Mouse (Mus musculus) adrenal gland, postnatal 4 days (tissue): ENCODE data around the gene Kat7. TPM values are rescaled to one million over a fixed set of nuclear protein-coding genes. Genes with fewer than 3 reads are reported as not detected.

Experiments
- DNase-seq, 2 experiments: peaks; one replicate each; pipeline ENCODE4 v3.0.0; 2021 to 2022; ENCODE audit warnings: low spot score in 2 of 2, mixed read lengths in 2 of 2
- total RNA-seq, 2 experiments: library from RNA; stranded (reverse); gene quantifications; 2 replicates each; pipeline ENCODE4 v1.2.3; 2021

Gene Kat7
- total RNA-seq, 2 experiments from 2014 or later = 77.8 to 80.3 TPM

DNA sequence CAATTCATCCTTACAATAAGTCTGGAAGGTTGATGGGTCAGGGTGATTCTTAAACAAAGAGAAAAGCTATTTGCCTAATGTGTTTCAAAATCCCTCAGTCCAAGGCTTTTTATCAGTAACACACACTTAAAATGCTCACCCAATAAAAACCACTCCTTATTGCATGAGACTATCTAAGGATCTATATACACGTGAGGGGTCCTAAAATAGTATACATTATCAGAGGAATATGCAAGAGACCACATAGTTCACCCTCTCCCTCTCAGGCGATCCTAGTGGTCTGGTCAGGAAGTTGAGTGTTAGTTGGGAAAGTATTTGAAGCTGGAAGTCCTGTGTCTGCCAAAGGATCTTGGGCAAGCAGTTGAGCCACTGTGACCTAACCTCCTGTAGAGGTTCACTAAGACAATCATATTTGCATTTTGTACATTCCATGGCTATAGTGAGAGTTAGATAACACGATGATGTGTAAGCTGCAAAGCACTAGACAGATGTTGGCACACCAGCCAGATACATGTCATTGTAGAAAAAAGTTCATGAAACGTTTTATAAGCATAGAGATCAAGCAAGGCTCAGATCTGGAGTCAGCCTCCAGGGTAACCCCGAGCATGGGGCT is 24.5 kb upstream of the Kat7 start:
- DNase-seq = no peak

DNA sequence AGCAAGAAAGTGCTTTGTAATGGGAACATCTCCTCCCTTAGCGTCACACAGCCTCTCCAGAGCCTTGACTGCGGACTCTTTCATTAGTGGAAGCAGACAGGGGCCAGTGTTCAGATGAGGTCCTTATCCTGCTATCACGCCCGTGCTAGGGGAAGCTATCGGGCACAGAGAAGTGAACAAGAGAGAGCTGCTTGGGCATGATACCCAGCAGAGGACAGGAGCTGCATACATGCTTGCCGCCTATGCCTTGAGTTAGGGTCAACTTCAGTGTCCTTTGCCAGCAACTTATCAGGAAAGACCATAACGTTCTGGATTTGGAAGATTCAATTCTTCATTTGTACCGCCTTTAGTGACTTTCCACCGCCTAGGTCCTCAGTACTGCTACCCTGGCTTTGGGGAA is 23.8 kb upstream of the Kat7 start:
- no peak for DNase-seq

DNA sequence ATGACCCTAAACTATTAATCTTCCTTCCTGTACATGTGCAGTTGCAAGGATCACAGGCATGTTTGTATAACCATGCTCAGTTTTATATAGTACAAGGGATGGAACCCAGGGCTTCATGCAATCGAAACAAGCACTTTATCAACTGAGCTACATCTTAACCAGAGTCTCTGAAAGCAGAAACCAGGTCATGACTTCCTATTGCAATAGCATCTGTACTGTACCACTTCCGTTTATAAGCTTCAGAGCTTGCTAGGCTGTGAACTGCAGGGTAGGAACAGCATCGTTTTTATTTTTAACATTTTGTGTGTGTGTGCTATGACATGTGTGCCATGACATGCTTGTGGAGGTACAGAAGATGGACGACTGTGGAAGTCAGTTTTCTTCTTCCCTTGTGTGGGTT is 23.2 kb upstream of the Kat7 start:
- no peak for DNase-seq

DNA sequence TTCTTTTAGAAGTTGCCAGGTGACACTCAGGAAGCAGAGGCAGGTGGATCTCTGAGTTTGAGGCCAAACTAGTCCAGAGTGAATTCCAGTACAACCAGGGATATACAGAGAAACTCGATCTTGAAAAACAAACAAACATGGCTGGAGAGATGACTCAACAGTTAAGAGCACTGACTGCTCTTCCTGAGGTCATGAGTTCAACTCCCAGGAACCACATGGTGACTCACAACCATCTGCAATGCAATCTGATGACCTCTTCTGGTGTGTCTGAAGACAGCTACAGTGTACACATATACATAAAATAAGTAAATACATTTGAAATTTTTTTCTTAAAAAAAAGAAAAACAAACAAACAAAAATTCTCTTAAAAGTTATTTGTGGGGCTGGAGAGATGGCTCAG is 20.6 kb upstream of the Kat7 start:
- DNase-seq = no peak

DNA sequence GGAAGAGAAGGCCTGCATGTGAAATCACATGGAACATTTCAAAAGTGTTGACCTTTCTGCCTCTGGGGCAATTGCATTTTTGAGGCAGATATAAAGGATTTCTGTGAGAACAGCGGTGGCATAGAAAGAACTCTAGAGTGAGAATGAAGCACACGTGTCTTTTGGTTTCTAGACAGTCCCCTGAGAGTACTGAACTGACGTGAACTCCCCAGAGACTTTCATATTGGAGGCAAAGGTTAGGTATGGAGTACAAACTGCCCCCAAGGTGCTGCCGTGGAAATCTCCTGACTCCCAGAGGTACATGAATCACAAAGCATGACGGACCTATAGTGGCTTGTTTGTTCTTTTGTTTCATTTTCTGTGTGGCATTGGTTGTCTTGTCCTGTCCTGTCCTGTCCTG is 18.6 kb upstream of the Kat7 start:
- DNase-seq = no peak

DNA sequence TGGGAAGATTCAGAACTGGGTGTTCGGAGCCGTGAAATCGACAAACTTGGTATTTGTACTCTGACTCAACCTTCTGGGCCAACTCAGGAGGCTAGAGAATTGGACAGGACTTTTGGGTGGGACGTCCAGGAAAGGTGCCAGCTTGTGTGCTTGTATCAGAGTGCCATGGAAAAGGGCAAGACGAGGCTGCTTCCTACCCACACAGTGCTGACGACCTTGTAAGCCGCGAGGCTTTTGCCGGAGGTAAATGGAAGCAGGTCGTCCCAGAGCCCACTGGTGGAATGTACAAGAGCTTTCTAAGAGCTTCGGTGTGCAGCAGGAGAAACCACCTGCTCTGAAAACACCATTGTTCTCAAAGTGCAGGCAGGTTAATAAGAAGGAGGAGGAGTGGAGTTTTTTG is 16.2 kb upstream of the Kat7 start:
- no peak for DNase-seq

DNA sequence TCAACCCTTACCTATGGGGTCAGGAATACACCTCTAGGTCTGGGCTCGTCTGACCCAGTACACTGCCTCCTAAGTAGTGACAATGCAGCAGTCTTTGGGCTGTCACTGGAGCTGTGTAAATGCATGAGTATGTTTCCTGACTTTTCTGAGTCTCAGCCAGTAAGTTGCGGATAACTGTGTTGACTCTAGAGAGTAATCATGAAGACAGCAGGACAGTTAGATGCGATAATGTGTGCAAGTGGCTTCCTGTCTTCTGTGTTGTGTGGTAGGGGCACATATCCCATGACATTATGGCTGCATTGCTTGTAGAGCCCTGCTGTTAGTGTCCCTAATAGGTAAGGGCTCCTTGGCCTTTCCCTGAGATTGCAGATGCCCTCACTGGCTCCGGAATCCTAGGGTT is 15.8 kb upstream of the Kat7 start:
- DNase-seq = no peak

DNA sequence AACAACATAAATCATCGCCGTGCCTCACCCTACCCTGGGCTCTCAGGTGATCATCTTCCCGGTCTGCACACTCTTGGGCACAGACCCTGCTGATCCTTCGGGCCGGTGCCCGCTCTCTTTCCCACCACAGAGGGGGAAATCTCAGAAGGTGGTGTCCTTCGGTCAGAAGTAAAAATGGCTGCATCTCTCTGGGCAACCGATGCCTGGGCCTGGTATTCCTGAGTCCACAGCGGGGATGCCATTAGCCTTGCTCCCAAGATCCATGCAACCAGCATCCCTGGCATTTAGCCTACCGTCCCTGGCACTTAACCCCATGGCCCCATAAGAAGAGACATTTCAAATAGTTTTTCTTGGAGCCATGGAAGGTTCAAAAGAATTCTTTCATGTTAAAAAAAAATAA is 14.1 kb upstream of the Kat7 start:
- DNase-seq = no peak

DNA sequence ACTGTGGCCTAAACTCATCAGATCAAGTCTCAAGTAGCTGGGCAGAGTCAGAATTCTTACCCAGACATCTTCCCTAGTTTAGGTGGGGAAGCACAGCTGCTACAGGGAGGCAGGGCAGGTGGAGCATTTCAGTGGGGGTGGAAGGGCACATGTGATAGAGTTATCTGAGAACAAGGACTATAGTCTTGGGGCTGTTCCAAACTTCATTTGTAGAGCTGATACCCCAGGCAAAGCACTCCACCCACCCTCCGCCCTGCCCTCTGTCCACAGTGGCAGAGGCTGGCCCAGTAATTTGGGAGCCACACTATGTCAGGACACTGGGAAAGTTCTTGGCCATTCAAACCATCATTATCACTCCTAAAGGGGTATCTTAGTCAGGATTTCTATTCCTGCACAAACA is 10.0 kb upstream of the Kat7 start:
- DNase-seq = no peak

DNA sequence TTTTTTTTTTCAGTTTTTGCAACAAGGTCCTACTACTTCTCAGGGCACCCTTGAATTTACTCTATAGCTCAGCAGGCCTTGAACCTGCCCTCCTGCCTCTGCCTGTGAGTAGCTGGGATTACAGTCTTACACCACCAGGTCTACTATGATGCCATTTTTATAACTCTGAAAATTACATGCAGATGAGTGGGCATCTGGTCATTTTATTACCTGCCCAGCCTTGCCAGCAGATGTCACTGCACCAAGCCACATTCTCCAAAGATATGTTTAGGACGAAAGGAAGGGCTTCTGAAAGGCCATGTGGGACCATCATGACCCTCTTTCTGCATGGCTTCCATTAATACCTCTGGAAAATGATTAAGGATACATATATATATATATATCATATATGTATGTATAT is 9.5 kb upstream of the Kat7 start:
- DNase-seq = no peak

DNA sequence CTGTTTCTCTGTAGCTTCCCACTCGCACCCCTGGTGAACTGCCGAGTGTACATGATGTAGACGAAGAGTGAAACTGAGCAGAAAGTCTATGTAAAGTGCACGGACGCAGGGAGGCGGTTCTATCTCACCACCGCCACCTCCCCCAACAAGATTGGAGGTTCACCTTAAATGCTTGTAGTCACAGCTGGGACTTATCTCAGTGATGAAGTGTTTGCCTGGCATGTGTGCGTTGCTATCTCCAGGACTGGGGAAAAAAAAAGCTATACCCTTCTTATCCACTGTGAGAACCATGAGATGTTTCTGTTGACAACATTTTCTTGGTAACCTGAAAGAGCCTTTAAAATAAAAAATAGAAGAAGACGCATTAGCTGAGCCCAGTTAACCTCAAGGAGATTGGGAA is 8.1 kb upstream of the Kat7 start:
- no peak for DNase-seq

DNA sequence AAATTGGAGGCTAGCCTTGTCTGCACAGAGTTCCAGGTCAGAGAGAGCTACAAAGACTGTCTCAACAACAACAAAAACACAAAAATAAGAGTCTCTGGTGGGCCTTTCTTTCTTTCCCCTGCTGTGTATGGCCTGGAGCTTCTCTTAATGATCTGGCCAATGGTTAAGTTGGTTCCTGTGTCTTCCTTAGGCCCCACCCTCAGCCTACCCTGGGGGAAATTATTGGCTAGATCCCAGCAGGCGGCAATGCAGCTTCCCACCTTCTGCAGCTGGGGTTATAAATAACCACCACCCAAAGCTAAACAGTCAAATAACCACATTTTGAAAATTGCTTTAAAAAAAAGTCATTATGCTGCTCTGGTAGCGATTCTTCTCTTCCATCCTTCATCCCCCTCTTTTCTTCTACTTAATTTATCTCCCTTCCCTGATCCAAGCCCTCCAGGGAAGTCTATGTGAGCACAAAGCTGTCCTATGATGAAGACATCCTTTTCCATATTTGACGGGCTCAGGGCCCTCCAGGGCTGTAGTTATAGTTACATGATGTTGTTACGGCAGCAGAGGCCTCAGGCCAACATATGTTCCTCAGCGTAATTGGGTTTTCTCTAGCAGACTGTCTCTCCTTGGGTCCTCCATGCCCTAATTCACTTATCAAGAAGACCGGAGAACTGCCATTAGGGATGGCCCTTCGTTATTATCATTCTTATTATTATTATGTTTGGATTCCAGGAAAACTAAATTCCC is 5.3 kb upstream of the Kat7 start:
- no peak for DNase-seq

DNA sequence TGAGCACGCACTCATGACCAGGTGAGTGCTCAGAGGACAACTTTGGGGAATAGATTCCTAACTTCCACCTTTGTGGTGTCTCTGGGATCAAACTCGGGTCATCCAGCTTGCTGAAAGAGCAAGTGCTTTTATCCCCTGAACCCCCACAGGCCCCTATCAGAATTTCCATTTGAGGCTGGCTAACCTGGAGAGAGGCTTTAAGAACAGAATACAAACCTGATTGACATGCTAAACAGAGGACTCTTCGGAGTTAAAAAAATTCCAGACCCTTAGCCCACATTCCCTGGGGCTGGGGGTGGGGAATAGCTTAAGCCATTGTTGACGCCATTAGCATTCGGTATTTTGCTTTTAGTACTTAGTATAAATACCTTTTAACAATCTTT is 1.4 kb upstream of the Kat7 start:
- DNase-seq = no peak

DNA sequence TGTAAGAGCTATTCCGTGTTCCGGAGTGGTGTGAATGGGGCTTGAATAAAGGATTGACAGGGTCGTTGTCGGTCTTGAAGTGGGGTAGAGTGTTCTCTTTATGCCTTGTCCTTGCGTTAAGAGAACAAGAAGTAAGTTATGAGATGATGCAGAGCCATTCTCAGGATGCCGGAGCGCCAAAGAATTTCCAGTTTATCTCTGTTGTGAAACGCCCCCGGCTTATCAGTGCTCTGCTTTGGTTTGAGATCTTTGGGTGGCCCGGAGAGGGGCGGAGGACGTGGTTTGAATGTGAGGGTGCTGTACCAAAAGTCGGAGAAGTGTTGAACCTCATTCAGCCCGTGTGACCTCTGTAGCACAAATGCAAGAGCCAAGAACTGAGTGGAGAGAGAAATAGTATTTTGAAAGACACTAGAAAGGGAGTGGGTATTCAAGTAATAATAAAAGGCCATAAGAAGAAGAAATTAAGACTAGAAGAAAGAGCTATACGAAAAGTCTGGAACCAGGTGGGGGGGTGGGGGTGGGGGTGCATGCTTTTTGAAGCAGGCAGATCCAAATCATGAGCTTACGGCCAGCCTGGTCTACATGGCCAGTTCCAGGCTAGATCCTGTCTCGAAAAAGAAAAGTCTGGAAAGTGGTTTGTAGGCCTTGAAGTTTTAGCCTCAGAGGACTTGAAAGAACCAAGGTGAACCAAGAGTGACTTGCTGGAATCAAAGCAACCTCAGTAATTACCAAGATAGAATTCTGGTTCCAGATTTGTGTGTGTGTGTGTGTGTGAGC is 790 bp upstream of the Kat7 start:
- DNase-seq = peak in 1 of 2 experiments; percentile 5

DNA sequence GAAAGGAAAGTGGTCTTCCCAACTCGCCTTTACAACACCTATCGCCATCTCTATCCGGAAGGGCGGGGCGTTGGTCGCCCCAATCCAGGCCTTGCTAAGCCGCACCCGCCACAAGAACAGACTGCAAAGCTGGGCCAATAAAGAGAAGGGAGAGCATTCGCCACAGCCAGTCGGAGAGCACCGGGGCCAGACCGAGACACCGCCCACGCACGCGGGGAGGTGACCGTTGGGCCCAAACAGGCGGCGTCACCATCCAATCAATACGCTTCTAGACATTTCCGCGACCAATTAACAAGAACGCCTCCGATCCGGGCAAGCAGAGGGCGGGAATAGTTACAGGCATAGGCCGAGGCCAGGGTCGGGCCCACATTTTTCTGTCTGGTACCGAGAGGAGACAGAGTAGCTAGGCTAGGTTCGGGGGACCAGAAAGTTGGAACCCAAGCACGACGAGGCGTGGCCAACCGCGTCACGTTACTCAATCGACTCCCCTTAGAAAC is 488 bp downstream of the Kat7 start:
- DNase-seq = peak; percentile 84 to 94

DNA sequence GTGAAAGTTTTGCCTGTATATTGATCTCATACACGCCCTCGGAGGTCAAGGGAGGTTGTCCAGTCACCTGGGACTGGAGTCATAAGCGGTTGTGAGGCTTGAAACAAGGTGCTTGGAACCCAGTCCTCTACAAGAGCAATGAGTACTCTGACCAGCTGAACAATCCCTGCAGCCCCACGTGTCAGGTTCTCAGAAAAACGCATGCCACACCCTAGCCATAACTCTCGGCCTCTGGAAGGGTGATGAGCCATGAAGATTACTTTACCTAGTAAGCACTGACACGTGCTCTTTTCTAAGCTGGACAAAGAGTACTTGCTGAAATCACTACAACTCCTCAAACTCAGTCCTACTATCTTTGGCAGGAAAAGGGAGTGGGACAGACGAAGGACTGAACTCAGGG is 2.5 kb downstream of the Kat7 start:
- no peak for DNase-seq

DNA sequence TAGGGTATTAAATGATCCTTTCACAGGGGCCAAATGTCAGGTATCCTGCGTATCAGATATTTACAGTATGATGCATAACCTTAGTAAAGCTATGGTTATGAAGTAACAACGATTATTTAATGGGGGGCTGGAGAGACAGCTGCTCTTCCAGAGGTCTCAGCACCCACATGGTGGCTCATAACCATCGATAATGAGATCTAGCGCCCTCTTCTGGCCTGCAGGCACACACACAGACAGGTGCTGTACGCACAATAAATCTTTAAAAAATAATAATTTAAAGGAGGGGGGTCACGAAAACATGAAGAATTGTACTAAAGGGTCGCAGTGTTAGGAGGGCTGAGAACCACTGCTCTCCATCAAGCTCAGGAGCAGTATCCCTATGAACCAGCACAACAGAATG is 4.4 kb downstream of the Kat7 start:
- no peak for DNase-seq

DNA sequence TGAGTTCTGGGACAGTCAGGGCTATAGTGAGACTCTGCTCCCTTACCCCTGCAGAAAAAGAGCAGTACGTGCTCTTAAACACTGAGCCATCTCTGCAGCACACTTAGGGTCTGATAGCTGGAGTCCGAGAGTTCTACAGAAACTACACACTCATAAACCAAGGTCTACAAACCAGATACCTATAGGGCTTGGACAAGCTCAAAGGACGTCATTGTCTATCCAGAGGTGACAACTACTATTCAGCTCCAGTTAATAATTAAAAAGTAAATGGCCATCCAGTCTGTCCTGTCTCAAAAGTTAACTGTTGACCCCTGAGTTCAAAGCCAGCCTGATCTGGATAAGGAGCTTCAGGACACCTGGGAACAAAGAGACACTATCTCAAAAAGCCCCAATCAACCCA is 8.3 kb downstream of the Kat7 start:
- DNase-seq = no peak

DNA sequence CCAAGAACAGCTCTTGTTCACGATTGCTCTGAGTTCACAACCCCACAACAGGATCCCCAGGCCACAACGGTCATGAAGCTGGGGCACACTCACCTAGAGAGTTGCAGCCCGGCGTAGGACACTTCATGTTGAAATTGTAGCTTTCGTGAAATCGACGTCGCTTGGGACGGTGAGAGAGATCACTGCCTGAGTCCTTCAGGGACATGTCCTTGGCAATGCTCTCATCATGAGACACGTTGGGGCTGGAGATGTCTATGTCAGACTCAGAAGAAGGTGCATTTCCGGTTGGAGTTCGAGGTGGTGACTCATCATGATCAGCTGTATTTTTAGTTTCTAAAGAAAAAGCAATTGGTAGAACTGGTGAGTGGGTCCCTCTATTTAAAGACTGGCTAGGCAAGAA is 10.2 kb downstream of the Kat7 start:
- no peak for DNase-seq

DNA sequence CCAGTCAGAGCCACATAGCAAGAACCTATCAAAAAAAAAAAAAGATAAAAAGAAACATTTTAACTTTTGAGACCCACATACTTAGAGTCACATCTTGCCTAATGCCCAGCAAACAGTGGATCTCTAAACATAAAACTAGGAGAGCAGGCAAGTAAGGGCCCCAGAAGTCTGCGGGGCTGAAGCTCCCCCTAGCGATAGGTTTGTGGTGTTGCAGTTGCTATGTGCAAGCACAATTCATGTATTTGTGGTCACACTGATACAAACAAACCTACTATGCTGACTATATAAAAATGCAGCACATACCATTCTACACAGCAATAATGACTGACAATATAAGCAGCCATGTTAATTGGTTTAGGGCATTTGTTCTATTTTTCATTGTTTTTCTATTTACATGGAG is 11.9 kb downstream of the Kat7 start:
- no peak for DNase-seq

DNA sequence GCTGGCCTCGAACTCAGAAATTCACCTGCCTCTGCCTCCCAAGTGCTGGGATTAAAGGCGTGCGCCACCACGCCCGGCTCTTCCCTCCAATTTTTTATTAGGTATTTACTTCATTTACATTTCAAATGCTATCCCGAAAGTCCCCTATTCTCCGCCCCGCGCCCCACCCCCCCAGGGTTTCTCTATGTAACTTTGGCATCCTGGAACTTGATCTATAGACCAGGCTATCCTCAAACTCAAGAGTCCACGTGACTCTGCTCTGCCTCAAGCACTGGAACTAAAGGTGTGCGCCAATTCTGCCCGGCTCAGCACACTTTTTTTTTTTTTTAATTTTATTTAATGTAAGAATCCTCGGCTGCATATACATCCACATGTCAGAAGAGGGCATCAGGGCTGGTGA is 14.3 kb downstream of the Kat7 start:
- no peak for DNase-seq

DNA sequence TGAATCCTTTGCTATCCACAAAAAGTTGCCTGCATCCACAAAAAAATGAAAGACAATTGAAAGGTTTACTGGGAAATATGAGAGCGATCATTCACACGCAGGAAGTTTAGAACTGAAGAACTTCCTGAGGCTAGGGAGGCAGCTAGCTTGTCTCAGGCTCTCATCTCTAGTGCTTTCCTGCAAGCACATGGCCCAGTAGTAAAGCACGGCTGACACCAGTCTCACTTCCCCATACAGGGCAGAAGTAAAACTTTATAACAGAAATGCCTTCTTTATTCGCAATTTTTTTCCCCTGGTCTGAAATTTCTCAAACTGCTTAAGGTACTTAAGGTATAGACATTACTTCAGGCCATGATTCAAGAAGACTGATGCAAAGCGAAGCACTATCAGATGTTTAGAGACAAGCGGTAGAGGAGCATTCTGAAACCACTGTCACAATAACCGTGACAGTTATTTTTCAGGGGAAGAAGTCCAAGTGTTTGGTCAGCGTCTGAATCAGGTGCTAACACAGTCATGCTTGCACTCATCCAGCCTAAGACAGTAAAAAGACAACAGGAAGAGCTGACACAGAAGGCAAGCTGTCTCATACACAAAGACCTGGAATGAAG is 16.9 kb downstream of the Kat7 start:
- no peak for DNase-seq
